Mouse (Mus musculus) ES-Bruce4 (cell line): ENCODE results near the gene Eloa. TPM values are rescaled to one million over a fixed set of nuclear protein-coding genes. Genes with fewer than 3 reads are reported as not detected.

Experiments used
- H3K27ac ChIP-seq: 2 replicates; pipeline ENCODE4 v1.5.1; 2012; ENCODE audit warnings: low read length, inconsistent platforms; ENCODE audit not compliant: insufficient read depth
- H3K27me3 ChIP-seq: 2 replicates; pipeline ENCODE4 v1.6.1; 2012; ENCODE audit warnings: mild to moderate bottlenecking, low read length, inconsistent platforms; ENCODE audit not compliant: control insufficient read depth, poor library complexity, insufficient read depth, severe bottlenecking
- H3K36me3 ChIP-seq: 2 replicates; pipeline ENCODE4 v1.6.1; 2012; ENCODE audit warnings: inconsistent platforms, mild to moderate bottlenecking, low read length, moderate library complexity; ENCODE audit not compliant: control insufficient read depth, poor library complexity, insufficient read depth, severe bottlenecking
- H3K4me1 ChIP-seq: one replicate; pipeline ENCODE4 v1.8.1; 2011; ENCODE audit warnings: low read length; ENCODE audit not compliant: control insufficient read depth, insufficient read depth
- H3K4me3 ChIP-seq: 2 replicates; pipeline ENCODE4 v1.5.1; 2011; ENCODE audit warnings: low read depth, mild to moderate bottlenecking, low read length
- H3K9ac ChIP-seq: 2 replicates; pipeline ENCODE4 v1.6.1; 2012; ENCODE audit warnings: low read depth, mild to moderate bottlenecking, inconsistent platforms; ENCODE audit not compliant: poor library complexity, severe bottlenecking
- H3K9me3 ChIP-seq: replicated peaks from 2 replicates; pipeline ENCODE4 v1.6.1; 2012; ENCODE audit warnings: mild to moderate bottlenecking, low read length, inconsistent platforms; ENCODE audit not compliant: control insufficient read depth, poor library complexity, insufficient read depth, severe bottlenecking
- CTCF ChIP-seq: IDR thresholded peaks from one replicate; pipeline ENCODE4 v1.8.1; 2011; ENCODE audit warnings: low read depth, low read length
- EP300 ChIP-seq: IDR thresholded peaks from 2 replicates; pipeline ENCODE4 v1.6.1; 2011; ENCODE audit warnings: low read depth, low read length; ENCODE audit not compliant: insufficient read depth
- POLR2A ChIP-seq: IDR thresholded peaks from one replicate; pipeline ENCODE4 v1.8.1; 2011; ENCODE audit warnings: low read length; ENCODE audit not compliant: insufficient read depth
- polyA plus RNA-seq: library from polyadenylated mRNA; stranded (reverse); fragments of >200 nt; gene quantifications from 2 replicates; pipeline ENCODE4 v1.2.4, GENCODE M21; 2011; ENCODE audit warnings: low read depth; ENCODE audit not compliant: missing spikeins, insufficient read depth, insufficient read length

Eloa gene
- polyA plus RNA-seq, 1 experiment, result 22.6 TPM

- H3K27me3 ChIP-seq, result no peaks in the 10 kb centered on the region
- H3K9ac ChIP-seq, result no peak overlapping the region
- no peak for TF ChIP-seq EP300
- TF ChIP-seq CTCF, result no peak
- TF ChIP-seq POLR2A, result no peak
- H3K27ac ChIP-seq, result no peak overlapping the region
- no peaks in the 10 kb centered on the region for H3K4me1 ChIP-seq
- H3K4me3 ChIP-seq, result no peak overlapping the region
- H3K36me3 ChIP-seq, result no peaks in the 10 kb centered on the region
- no peaks in the 10 kb centered on the region for H3K9me3 ChIP-seq
Observed at GRCm38 (mm10) chr4:136057916-136058315, 36.4 kb upstream of the Eloa start.

DNA sequence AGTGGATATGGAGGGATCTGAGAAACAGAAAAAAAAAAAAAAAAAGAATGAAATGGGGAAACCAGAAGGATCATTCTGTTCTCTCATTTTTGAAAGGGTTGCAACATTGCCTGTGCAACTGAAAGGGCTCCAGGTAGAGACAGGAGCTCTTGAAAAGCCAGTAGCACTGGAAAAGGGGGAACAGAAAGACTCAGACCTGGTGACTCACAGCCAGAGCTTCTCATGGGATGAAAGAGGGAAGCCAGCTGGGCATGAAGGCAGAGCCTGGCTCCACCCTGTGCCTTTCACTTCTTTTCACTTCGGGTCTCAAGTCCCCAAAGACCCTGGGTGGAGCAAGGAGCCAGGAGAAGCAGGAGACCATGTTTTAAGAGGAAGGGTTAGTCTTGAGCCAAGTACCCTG is 34.5 kb upstream of the Eloa start:
- Histone ChIP-seq H3K36me3 (peaks cover 15% of the 10 kb centered on the region), H3K27ac (no peak overlapping the region), H3K9ac (no peak overlapping the region), H3K9me3 (no peaks in the 10 kb centered on the region), H3K4me3 (no peak overlapping the region), H3K27me3 (no peaks in the 10 kb centered on the region), H3K4me1 (no peaks in the 10 kb centered on the region)
- TF ChIP-seq CTCF (no peak), EP300 (no peak), POLR2A (no peak)

DNA sequence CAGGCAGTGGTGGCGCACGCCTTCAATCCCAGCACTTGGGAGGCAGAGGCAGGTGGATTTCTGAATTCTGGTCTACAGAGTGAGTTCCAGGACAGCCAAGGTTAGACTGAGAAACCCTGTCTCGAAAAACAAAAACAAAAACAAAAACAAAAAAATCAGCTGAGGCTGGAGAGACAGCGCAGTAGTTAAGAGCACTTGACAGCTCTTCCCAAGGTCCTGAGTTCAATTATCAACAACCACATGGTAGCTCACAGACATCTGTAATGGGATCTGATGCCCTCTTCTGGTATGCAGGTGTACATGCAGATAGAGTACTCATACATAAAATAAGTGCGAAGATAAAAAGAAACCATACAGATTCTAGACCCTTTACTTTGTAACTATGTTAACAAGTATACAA is 32.3 kb upstream of the Eloa start:
- H3K4me3 ChIP-seq, result no peak overlapping the region
- H3K36me3 ChIP-seq, result peaks cover 36% of the 10 kb centered on the region
- H3K9me3 ChIP-seq, result no peaks in the 10 kb centered on the region
- H3K27me3 ChIP-seq, result no peaks in the 10 kb centered on the region
- TF ChIP-seq POLR2A (no peak), EP300 (no peak), CTCF (no peak)
- H3K9ac ChIP-seq, result peak overlapping the region; percentile 24; the same call in 1 of the 2 replicates
- H3K4me1 ChIP-seq, result no peaks in the 10 kb centered on the region
- H3K27ac ChIP-seq, result no peak overlapping the region

DNA sequence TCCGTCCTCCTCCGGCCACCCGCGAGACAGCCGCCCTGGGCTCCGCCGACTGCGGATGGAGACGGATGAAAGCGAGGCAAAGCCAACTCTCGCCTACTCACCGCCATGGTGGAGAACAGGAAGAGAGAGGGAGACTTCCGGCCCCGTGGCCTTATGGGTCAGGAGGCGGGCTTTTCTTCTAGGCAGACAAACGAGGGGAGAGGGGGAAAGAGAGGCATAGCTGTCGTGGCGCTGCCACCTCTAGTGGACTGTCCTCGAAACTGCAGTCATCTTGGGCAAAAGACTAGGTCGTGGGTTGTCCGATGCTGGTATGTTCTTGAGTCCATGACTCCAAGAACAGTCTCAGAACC is 31.7 kb upstream of the Eloa start, which contains the start of gene Rpl11:
Gene Rpl11 (minus strand): TSS at position 182 of the 350 bp plus-strand sequence.
- Histone ChIP-seq H3K9ac (peak within 1 kb of the TSS; percentile 98), H3K27ac (peak within 1 kb of the TSS; percentile 66), H3K4me3 (peak within 1 kb of the TSS; percentile 98), H3K27me3 (no peaks in the 10 kb centered on the region), H3K4me1 (no peaks in the 10 kb centered on the region), H3K9me3 (no peaks in the 10 kb centered on the region), H3K36me3 (peaks cover 38% of the 10 kb centered on the region)
- TF ChIP-seq CTCF (peak; percentile 71), POLR2A (no peak)

DNA sequence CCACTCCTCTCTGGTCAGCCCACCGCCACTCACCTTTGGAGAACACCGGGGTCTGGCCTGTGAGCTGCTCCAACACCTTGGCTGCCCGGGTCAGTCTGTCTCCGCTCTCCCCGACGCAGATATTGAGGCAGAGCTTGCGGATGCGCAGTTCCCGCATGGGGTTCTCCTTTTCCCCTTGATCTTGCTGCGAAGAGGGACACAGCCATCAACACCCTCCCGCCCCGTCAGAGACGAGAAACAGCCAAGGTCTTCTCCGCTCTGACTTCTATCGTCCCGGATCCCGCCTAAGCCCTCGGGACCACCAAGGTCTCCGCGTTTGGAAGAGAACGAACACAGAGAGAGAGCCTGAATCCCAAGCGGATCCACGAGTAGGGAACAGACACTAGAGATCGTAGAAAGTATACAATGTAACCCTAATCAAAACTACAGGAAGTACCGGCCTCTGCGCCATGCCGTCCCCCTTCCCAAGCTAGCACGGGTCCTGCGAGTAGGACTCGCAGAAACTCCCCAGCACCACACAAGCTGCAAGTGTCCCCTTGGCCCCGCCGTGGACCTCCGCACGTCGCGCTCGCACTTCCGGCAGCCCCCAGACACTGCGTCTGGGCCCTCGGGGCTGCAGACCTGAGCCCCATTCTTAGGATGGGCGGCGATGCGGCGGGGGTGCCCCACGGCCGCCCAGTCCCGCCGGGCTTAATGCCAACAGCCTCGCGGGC is 31.1 kb upstream of the Eloa start:
- Histone ChIP-seq H3K4me1 (no peaks in the 10 kb centered on the region), H3K9ac (peak overlapping the region; percentile 98), H3K27ac (peak overlapping the region; percentile 66), H3K36me3 (peaks cover 40% of the 10 kb centered on the region), H3K4me3 (peak overlapping the region; percentile 98), H3K27me3 (no peaks in the 10 kb centered on the region), H3K9me3 (no peaks in the 10 kb centered on the region)
- no peak for TF ChIP-seq EP300
- no peak for TF ChIP-seq CTCF
- no peak for TF ChIP-seq POLR2A

DNA sequence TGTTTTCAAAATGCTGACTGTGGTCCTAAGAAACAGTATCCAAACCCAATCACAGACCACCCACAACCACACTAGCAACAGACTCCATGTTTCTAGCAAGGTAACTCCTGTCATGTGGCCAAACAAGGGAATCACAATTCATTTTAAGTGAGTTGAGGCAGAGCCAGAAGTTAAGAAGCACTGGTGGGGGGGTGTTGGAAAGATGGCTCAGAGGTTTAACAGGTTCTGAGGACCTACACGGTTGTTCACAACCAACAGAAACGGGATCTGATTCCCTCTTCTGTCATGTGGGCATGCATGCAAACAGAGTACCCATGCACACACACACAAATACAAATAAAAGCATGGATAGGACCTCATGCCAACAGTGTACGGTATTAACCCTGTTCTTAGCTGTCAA is 30.5 kb upstream of the Eloa start:
- Histone ChIP-seq H3K36me3 (peaks cover 42% of the 10 kb centered on the region), H3K27ac (peak overlapping the region; percentile 66)

More for the DNA sequence above, 30.5 kb upstream of the Eloa start:
- no peaks in the 10 kb centered on the region for H3K9me3 ChIP-seq
- H3K4me1 ChIP-seq, result no peaks in the 10 kb centered on the region
- peak overlapping the region; percentile 98 for H3K9ac ChIP-seq
- no peak for TF ChIP-seq POLR2A
- TF ChIP-seq EP300, result no peak
- TF ChIP-seq CTCF, result no peak
- H3K27me3 ChIP-seq, result no peaks in the 10 kb centered on the region
- H3K4me3 ChIP-seq, result peak overlapping the region; percentile 98
